Mouse (Mus musculus): ENCODE results near the gene Mon1b.

- TF ChIP-seq CTCF (IDR thresholded peaks at IDR 0.05; ENCODE audit: borderline replicate concordance, insufficient read depth, low read depth, low read length) (no peak), POLR2A (IDR thresholded peaks at IDR 0.05; ENCODE audit: borderline replicate concordance, insufficient read depth, low read length) (no peak)
Measured at GRCm38 (mm10) chr8:113598401-113598800, 37.0 kb upstream of the Mon1b start.

Data from cerebellum, adult 2 months (tissue).